Mouse (Mus musculus) CD4-positive, CD25-positive, alpha-beta regulatory T cell, adult 2 months (primary cell): ENCODE measurements around the gene Hoxc6.
A peak's percentile ranks its signal among the peaks of the same experiment; 100 is the strongest.

ENCODE experiments used
- DNase-seq: peaks from one replicate; pipeline ENCODE4 v3.0.0-alpha.2; 2012; ENCODE audit warnings: low read depth, low spot score

The Hoxc6 gene

GRCm38 (mm10) chr15:102967511-102968397, 30.3 kb upstream of the Hoxc6 start:
- no peak for DNase-seq

GRCm38 (mm10) chr15:102969296-102969695, 28.8 kb upstream of the Hoxc6 start:
- no peak for DNase-seq

GRCm38 (mm10) chr15:102970740-102971139, 27.3 kb upstream of the Hoxc6 start:
- DNase-seq: peak; percentile 46

GRCm38 (mm10) chr15:102972254-102972653, 25.8 kb upstream of the Hoxc6 start:
- DNase-seq: no peak

GRCm38 (mm10) chr15:102972753-102973152, 25.3 kb upstream of the Hoxc6 start:
- DNase-seq: no peak

GRCm38 (mm10) chr15:102975034-102975433, 23.0 kb upstream of the Hoxc6 start:
- DNase-seq: no peak

GRCm38 (mm10) chr15:102975688-102976111, 22.4 kb upstream of the Hoxc6 start:
- DNase-seq: no peak

- DNase-seq: no peak
Observed at GRCm38 (mm10) chr15:102976171-102976570, 21.9 kb upstream of the Hoxc6 start, which contains the start of gene Hoxc9. Gene Hoxc9 (plus strand): TSS chr15:102976439.

- peak; percentile 56 for DNase-seq
Observed at GRCm38 (mm10) chr15:102976631-102977422, 21.2 kb upstream of the Hoxc6 start.

GRCm38 (mm10) chr15:102977423-102977974, 20.6 kb upstream of the Hoxc6 start:
- DNase-seq: peak; percentile 43

- DNase-seq: no peak
Observed at GRCm38 (mm10) chr15:102978615-102979515, 19.2 kb upstream of the Hoxc6 start.

- no peak for DNase-seq
Observed at GRCm38 (mm10) chr15:102979936-102980335, 18.1 kb upstream of the Hoxc6 start.

GRCm38 (mm10) chr15:102980352-102980751, 17.7 kb upstream of the Hoxc6 start:
- DNase-seq: no peak

GRCm38 (mm10) chr15:102980912-102981311, 17.1 kb upstream of the Hoxc6 start:
- DNase-seq: peak; percentile 27

GRCm38 (mm10) chr15:102981379-102982288, 16.4 kb upstream of the Hoxc6 start:
- peak; percentile 60 for DNase-seq

- no peak for DNase-seq
Observed at GRCm38 (mm10) chr15:102983716-102984115, 14.3 kb upstream of the Hoxc6 start.

- no peak for DNase-seq
Observed at GRCm38 (mm10) chr15:102984521-102984920, 13.5 kb upstream of the Hoxc6 start.

- DNase-seq: no peak
Observed at GRCm38 (mm10) chr15:102984925-102985324, 13.1 kb upstream of the Hoxc6 start.

GRCm38 (mm10) chr15:102987124-102987833, 10.8 kb upstream of the Hoxc6 start:
- DNase-seq: peak; percentile 88
